11 mouse cellular contexts compared by ENCODE assay signal in the genomic region with DNA sequence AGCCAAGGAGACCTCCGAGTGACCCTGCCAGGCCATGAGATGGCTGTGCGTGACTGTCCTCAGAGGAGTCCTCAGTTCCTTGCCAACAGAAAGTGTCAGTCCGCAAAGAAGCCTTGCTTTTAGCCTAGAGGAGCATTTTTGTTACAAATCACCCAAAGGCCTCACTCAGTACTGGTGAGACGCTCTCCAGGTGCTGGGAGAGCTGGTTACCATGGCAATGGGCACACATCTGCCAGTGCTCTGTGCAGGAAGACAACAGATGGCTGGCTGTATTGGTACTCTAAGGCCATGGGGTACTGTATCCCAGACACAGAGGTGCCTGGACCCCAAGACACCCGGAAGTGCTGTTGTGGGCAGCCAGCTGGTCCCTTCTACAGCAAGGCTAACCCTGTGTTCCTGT. TPM values are rescaled to one million over a fixed set of nuclear protein-coding genes. Genes with fewer than 3 reads are reported as not detected.
DNase-seq lines count a peak whose midpoint lies in the region; ATAC-seq and TF ChIP-seq lines count a peak whose summit lies in the region.
"Had no signal": no experiment of that assay in that cellular context is flagged by ENCODE, and none has a peak within 500 bp of the region (broad histone marks: within the 10 kb centered on the region; RNA-seq: fewer than 3 reads in every experiment).

No protein-coding gene starts in this region.

- H3K27me3 ChIP-seq in forebrain, embryonic 10.5 days (ENCODE audit: poor library complexity, severe bottlenecking) = no peaks in the 10 kb centered on the region
- no peaks in the 10 kb centered on the region for H3K27me3 ChIP-seq in forebrain, embryonic 11.5 days (ENCODE audit: control insufficient read depth, insufficient read depth, low read length)
- H3K27me3 ChIP-seq in embryonic facial prominence, embryonic 13.5 days = no peaks in the 10 kb centered on the region
- H3K27me3 ChIP-seq in hindbrain, postnatal 0 days (ENCODE audit: insufficient read depth, low read length) = no peaks in the 10 kb centered on the region
- no peaks in the 10 kb centered on the region for H3K27me3 ChIP-seq in neural tube, embryonic 13.5 days

- no peak overlapping the region for H3K4me3 ChIP-seq in forebrain, embryonic 10.5 days
- no peak overlapping the region for H3K4me3 ChIP-seq in forebrain, embryonic 11.5 days (ENCODE audit: low read depth, low read length)
- H3K4me3 ChIP-seq in embryonic facial prominence, embryonic 13.5 days = no peak overlapping the region
- H3K4me3 ChIP-seq in hindbrain, postnatal 0 days (ENCODE audit: low read length) = no peak overlapping the region
- H3K4me3 ChIP-seq in neural tube, embryonic 13.5 days = no peak overlapping the region

- H3K36me3 ChIP-seq in forebrain, embryonic 10.5 days (replicated peaks) = no peaks in the 10 kb centered on the region
- H3K36me3 ChIP-seq in forebrain, embryonic 11.5 days (ENCODE audit: control insufficient read depth, insufficient read depth, low read length) = no peaks in the 10 kb centered on the region
- H3K36me3 ChIP-seq in embryonic facial prominence, embryonic 13.5 days = no peaks in the 10 kb centered on the region
- H3K36me3 ChIP-seq in hindbrain, postnatal 0 days (ENCODE audit: insufficient read depth, low read length) = no peaks in the 10 kb centered on the region
- H3K36me3 ChIP-seq in neural tube, embryonic 13.5 days = no peaks in the 10 kb centered on the region

- DNase-seq in forebrain, embryonic 10.5 days (ENCODE audit: extremely low spot score, low spot score) = no peak
- no peak for DNase-seq in forebrain, embryonic 11.5 days (ENCODE audit: low spot score)
- DNase-seq in hindbrain, postnatal 0 days (ENCODE audit: low spot score) = peak; percentile 53
- DNase-seq in c-Kit-positive CD71-positive TER-119-positive erythroid progenitor cells, embryonic 14.5 days (ENCODE audit: low spot score) = no peak
- DNase-seq in left cerebral cortex, postnatal 14 days (ENCODE audit: low spot score in 2 of 2) = no peak
- no peak for DNase-seq in right cerebral cortex, adult 2 months (ENCODE audit: low spot score in 2 of 2)
- DNase-seq: layer of hippocampus, adult 9-11 months had no signal

- H3K4me2 ChIP-seq in forebrain, embryonic 11.5 days (ENCODE audit: low read depth, low read length, severe bottlenecking) = no peak overlapping the region
- H3K4me2 ChIP-seq in embryonic facial prominence, embryonic 13.5 days = no peak overlapping the region
- no peak overlapping the region for H3K4me2 ChIP-seq in hindbrain, postnatal 0 days (ENCODE audit: low read depth, low read length)
- no peak overlapping the region for H3K4me2 ChIP-seq in neural tube, embryonic 13.5 days

- no peaks in the 10 kb centered on the region for H3K9me3 ChIP-seq in forebrain, embryonic 10.5 days
- H3K9me3 ChIP-seq in forebrain, embryonic 11.5 days (ENCODE audit: control insufficient read depth, low read length) = no peaks in the 10 kb centered on the region
- no peaks in the 10 kb centered on the region for H3K9me3 ChIP-seq in embryonic facial prominence, embryonic 13.5 days
- H3K9me3 ChIP-seq in hindbrain, postnatal 0 days (ENCODE audit: low read length) = no peaks in the 10 kb centered on the region
- no peaks in the 10 kb centered on the region for H3K9me3 ChIP-seq in neural tube, embryonic 13.5 days

- ATAC-seq in forebrain, embryonic 11.5 days (replicated peaks; ENCODE audit: low FRiP score) = no peak
- no peak for ATAC-seq in embryonic facial prominence, embryonic 13.5 days (ENCODE audit: insufficient number of reproducible peaks, insufficient read depth, low FRiP score, low TSS enrichment, low read depth)
- ATAC-seq in hindbrain, postnatal 0 days = peak; percentile 46; the same call in 1 of the 2 replicates
- peak; percentile 82; the same call in 1 of the 2 replicates for ATAC-seq in neural tube, embryonic 13.5 days (ENCODE audit: low read depth)
- ATAC-seq: inflammation-experienced regulatory T-cells, adult 6 months had no signal

- intact Hi-C loops in left cerebral cortex, postnatal 14 days (cut with DNase I) = no loop called here

- peaks cover 56% of the 10 kb centered on the region for H3K4me1 ChIP-seq in forebrain, embryonic 10.5 days
- H3K4me1 ChIP-seq in forebrain, embryonic 11.5 days (replicated peaks; ENCODE audit: control insufficient read depth, insufficient read depth, low read length) = peaks cover 6% of the 10 kb centered on the region
- H3K4me1 ChIP-seq in embryonic facial prominence, embryonic 13.5 days = peaks cover 48% of the 10 kb centered on the region
- peaks cover 25% of the 10 kb centered on the region for H3K4me1 ChIP-seq in hindbrain, postnatal 0 days (ENCODE audit: insufficient read depth, low read length)
- peaks cover 34% of the 10 kb centered on the region for H3K4me1 ChIP-seq in neural tube, embryonic 13.5 days (replicated peaks)

- TF ChIP-seq CTCF in hindbrain, postnatal 0 days (IDR thresholded peaks at IDR 0.05; ENCODE audit: low read depth) = no peak

- H3K9ac ChIP-seq in forebrain, embryonic 11.5 days (ENCODE audit: low read length) = no peak overlapping the region
- H3K9ac ChIP-seq in embryonic facial prominence, embryonic 13.5 days = 0 out of 2 replicates have a peak overlapping the region, but pooled peaks have one; percentile 17
- no peak overlapping the region for H3K9ac ChIP-seq in hindbrain, postnatal 0 days (replicated peaks; ENCODE audit: low read length)
- no peak overlapping the region for H3K9ac ChIP-seq in neural tube, embryonic 13.5 days
- H3K9ac ChIP-seq: liver, embryonic 14.5 days had no signal

- H3K27ac ChIP-seq in forebrain, embryonic 10.5 days = peak overlapping the region; percentile 58
- H3K27ac ChIP-seq in forebrain, embryonic 11.5 days (ENCODE audit: low read depth, low read length) = no peak overlapping the region
- H3K27ac ChIP-seq in embryonic facial prominence, embryonic 13.5 days = 0 out of 2 replicates have a peak overlapping the region, but pooled peaks have one; percentile 22
- H3K27ac ChIP-seq in hindbrain, postnatal 0 days = peak overlapping the region; percentile 48
- 0 out of 2 replicates have a peak overlapping the region, but pooled peaks have one; percentile 30 for H3K27ac ChIP-seq in neural tube, embryonic 13.5 days (replicated peaks)
- H3K27ac ChIP-seq: liver, embryonic 14.5 days had no signal

- 68% methylated on average over 5 of the region's 5 CpGs for WGBS in forebrain, embryonic 10.5 days
- 61% methylated on average over 5 of the region's 5 CpGs for WGBS in forebrain, embryonic 11.5 days
- 56% methylated on average over 5 of the region's 5 CpGs for WGBS in embryonic facial prominence, embryonic 13.5 days
- 33% methylated on average over 5 of the region's 5 CpGs for WGBS in hindbrain, postnatal 0 days
- 55% methylated on average over 5 of the region's 5 CpGs for WGBS in neural tube, embryonic 13.5 days

RNA-seq across cellular contexts. Expression of a gene that starts 51.0 kb away (rescaled TPM):
- polyA plus RNA-seq in forebrain, embryonic 10.5 days (2016; fragmentation: Nextera tagmentation; extraction: Ambion mirVana) = 0.64 and 0.67 TPM in 2 replicates
- polyA plus RNA-seq in forebrain, embryonic 11.5 days (2014; fragmentation: Nextera tagmentation; extraction: Ambion mirVana) = 1.8 and 2.1 TPM in 2 replicates
- 3.0 and 3.9 TPM in 2 replicates for polyA plus RNA-seq in embryonic facial prominence, embryonic 13.5 days (2015; fragmentation: Nextera tagmentation; extraction: Ambion mirVana)
- 82.7 and 85.5 TPM in 2 replicates for total RNA-seq in hindbrain, postnatal 0 days (2014; rRNA removed)
- 5.7 and 6.3 TPM in 2 replicates for polyA plus RNA-seq in hindbrain, postnatal 0 days (2015; fragmentation: Nextera tagmentation; extraction: Ambion mirVana)
- 4.0 and 5.3 TPM in 2 replicates for polyA plus RNA-seq in neural tube, embryonic 13.5 days (2015; fragmentation: Nextera tagmentation; extraction: Ambion mirVana)
- total RNA-seq in left cerebral cortex, postnatal 14 days (2021) = 10 to 100 TPM; 87.4 to 95.7 TPM

Comparison
In these comparisons a context has a peak if more than half of its experiments do, and no peak if none do; other contexts are left out.
1. ATAC-seq: peak in hindbrain, postnatal 0 days (single experiment) and neural tube, embryonic 13.5 days (single experiment); none in forebrain, embryonic 11.5 days (single experiment) and embryonic facial prominence, embryonic 13.5 days (single experiment).